Mouse (Mus musculus) kidney, adult 11 months (tissue): ENCODE data around the gene Cnot11.
"Not testable (repeated sequence)": the region's sequence is repeated elsewhere in the genome, so short reads cannot be mapped to it uniquely, and the experiment has no call there.

Source experiments
- DNase-seq: peaks from one replicate; pipeline ENCODE4 v3.0.0; 2022

Cnot11 gene

DNA sequence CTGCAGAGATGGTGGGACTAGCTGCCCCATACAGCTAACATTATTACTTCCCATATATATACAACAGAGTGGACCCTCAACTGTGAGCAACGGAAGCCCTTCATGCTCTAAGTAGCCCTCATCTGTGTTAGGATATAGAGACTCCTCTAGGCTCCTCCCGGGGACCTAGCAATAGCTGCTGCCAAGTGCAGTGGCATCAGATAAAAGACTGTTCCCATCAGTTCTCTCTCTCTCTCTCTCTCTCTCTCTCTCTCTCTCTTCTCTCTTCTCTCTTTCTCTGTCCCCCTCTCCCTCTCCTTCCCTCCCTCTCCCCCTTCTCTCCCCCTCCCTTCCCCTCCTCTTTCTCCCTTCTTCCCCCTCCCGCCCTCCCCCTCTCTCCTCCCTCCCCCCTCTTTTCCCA is 46.4 kb downstream of the Cnot11 start:
- DNase-seq: no peak

DNA sequence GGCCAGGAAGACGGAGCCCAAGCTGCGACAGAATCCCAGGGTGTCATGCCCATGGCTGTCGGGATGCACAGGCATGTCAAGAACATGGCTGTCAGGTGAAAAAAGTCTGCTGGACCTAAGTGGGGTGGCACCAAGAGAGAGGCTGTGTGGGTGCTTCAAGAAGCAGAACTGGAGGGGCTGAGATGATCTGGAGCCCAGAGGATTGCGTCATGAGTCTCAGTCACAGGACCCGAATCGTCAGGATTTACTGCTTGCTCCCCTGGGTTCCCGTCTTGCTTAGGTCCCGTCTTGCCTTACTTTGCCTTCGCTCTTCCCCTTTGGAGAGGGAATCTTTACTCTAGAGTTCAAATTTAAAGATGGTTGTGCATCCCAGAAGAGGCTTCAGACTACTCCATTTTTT is 48.4 kb downstream of the Cnot11 start:
- no peak for DNase-seq

GRCm38 (mm10) chr1:39585416-39585815 is 50.6 kb downstream of the Cnot11 start:
- no peak for DNase-seq

DNA sequence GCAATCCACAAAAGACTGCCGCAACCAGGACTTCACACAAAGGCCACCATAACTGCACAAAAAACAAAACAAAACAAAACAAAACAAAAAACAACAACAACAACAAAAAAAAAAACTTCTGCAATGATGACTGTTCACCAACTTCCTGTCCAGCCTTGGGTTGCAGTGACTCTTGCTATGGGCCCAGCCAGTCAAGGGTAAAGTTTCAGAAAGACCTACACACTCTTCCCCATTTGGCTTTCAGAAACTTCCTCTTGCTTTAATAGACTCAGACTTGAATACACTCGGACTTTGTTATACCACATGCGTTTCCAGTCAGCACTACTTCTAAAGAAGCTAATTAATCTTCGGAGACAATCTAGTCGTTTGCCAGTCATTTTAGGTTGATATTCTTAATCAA is 55.4 kb downstream of the Cnot11 start:
- DNase-seq: no peak

DNA sequence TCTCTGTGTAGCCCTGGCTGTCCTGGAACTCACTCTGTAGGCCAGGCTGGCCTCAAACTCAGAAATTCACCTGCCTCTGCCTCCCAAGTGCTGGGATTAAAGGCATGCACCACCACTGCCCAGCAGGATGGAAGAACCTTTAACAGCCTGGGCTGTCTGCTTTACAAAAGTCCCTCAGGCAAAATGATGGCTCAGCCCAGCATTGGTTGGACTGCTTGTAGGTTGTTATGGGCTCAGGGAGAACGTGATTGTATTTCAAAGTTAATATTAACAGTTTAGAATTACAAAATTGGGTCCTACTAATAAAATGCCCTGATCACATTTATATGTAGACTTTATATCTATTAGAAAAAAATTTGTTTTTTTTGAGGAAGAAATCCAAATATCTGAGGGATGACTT is 56.8 kb downstream of the Cnot11 start:
- DNase-seq: not testable (repeated sequence)

GRCm38 (mm10) chr1:39592090-39592489 is 57.3 kb downstream of the Cnot11 start:
- DNase-seq: peak; percentile 70

- peak; percentile 43 for DNase-seq
These were observed 59.0 kb downstream of the Cnot11 start for GRCm38 (mm10) chr1:39593836-39594235.
